Mouse (Mus musculus) A20 (cell line): Measurements from ENCODE around the gene Olfr743.
"Not testable (repeated sequence)": the region's sequence is repeated elsewhere in the genome, so short reads cannot be mapped to it uniquely, and the experiment has no call there.

Experiments
- DNase-seq: peaks from one replicate; pipeline ENCODE4 v3.0.0-alpha.2; 2011; ENCODE audit warnings: low read depth, low spot score

Gene Olfr743

DNA sequence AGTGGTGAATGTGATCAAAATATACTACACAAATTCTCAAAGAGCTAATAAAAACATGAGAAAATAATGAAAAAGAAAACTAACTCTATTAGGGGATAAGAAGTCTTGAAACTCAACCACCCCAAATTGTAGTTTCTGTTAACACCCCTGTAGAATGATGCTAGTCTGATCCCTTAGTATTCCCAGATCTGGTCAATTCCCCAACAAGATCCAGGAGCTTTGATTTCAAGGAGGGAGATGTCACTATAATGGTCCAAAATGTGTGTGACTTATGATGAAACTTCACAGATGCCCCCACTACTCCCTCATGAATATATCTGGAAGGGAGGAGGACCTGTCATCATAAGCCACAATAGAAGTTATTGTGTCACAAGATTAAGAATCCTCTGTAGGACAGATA, at the start of gene Olfr743:
Olfr743 (plus strand) TSS at position 301 of the 400 bp plus-strand sequence.
- DNase-seq = no peak

DNA sequence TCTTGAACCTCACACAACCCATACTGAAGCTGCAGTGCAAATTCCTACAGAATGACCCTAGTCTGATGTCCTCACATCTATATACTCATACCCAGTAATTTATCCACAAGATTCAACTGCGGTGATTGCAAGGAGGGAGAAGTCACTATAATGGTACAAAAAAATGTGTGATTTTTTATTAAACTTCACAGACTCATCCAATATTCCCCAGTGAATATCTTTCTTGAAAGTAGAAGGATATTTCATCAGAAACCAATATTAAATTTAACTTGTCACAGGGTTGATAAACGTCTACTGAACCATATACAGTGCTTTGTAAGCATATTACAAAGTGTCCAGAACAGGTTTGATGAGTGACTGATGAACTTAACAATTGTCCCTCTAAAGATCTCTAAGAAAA, 49.2 kb upstream of the Olfr743 start, which contains the start of gene Olfr741:
Olfr741 (plus strand) TSS at position 301 of the 400 bp plus-strand sequence.
- DNase-seq = no peak

DNA sequence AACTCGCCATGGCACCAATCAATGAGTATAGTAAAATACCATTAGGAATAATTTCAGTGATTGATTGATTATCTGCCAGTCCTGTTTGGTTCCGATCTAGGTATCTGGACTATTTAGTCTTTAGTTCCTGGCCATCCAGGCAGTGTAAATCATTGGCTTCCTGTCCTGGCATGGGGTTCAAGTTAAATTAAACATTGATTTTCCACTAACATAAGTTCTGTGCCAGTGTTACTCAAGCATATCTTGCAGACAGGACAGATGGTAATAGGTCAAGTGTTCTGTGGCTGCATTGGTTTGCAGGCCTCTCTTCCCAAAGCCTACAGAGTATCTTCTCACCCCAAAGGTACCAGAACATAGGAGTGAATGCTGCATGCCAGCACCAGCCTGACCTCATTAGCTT, 43.2 kb upstream of the Olfr743 start:
- no peak for DNase-seq

DNA sequence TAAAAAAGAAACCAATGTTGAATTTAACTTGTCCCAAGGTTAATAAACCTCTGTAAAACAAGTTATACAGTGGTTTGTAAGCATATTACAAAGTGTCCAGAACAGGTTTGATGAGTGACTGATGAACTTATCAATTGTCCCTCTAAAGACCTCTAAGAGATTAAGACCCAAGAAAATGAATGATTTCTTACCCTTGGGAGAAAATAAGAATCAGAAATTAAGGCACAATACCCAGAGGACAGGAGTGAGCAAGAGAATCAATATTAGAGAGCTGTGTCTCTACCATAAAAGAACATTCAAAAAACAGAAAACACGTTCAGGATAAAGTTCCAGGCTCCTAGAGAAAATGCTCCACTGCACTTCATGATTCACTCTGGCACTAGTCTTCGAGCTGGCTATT, 18.3 kb upstream of the Olfr743 start, which contains the start of gene Olfr742:
Olfr742 (plus strand) TSS at position 301 of the 400 bp plus-strand sequence.
- no peak for DNase-seq

- DNase-seq = no peak
Measured at GRCm38 (mm10) chr14:50552734-50553133, 31.1 kb downstream of the Olfr743 start.

GRCm38 (mm10) chr14:50573056-50573455, 51.4 kb downstream of the Olfr743 start:
- DNase-seq = not testable (repeated sequence)
